Mouse (Mus musculus) myocyte (in vitro differentiated cells): Measurements from ENCODE around the gene Creb5.

ENCODE experiments used
- E2F4 ChIP-seq: IDR thresholded peaks from one replicate; pipeline ENCODE4 v1.6.1; 2011; ENCODE audit warnings: mild to moderate bottlenecking, control low read depth, moderate library complexity; ENCODE audit not compliant: insufficient read depth
- MAX ChIP-seq: IDR thresholded peaks from one replicate; pipeline ENCODE4 v1.6.1; 2011; ENCODE audit warnings: low read depth, mild to moderate bottlenecking, control low read depth
- MYOD1 ChIP-seq, 3 experiments: IDR thresholded peaks; one replicate each; pipeline ENCODE4 v1.6.1; 2011; ENCODE audit warnings: control low read depth in 2 of 3, low read depth in 2 of 3, mild to moderate bottlenecking in 2 of 3, moderate library complexity in 1 of 3; ENCODE audit not compliant: insufficient read length in 2 of 3, control insufficient read depth in 1 of 3
- MYOG ChIP-seq, 3 experiments: IDR thresholded peaks; one replicate each; pipeline ENCODE4 v1.6.1; 2011; ENCODE audit warnings: control low read depth in 2 of 3, low read depth in 2 of 3, mild to moderate bottlenecking in 2 of 3; ENCODE audit not compliant: insufficient read length in 2 of 3, control insufficient read depth in 1 of 3, insufficient read depth in 1 of 3
- POLR2A ChIP-seq: IDR thresholded peaks from one replicate; pipeline ENCODE4 v1.6.1; 2011; ENCODE audit warnings: low read depth, mild to moderate bottlenecking, control low read depth, moderate library complexity; ENCODE audit not compliant: insufficient read length
- POLR2AphosphoS2 ChIP-seq: IDR thresholded peaks from one replicate; pipeline ENCODE4 v1.6.1; 2011; ENCODE audit warnings: low read depth, control low read depth; ENCODE audit not compliant: insufficient read length
- TCF12 ChIP-seq: IDR thresholded peaks from one replicate; pipeline ENCODE4 v1.6.1; 2011; ENCODE audit warnings: mild to moderate bottlenecking, control low read depth; ENCODE audit not compliant: poor library complexity, insufficient read depth, severe bottlenecking
- USF1 ChIP-seq: IDR thresholded peaks from one replicate; pipeline ENCODE4 v1.6.1; 2011; ENCODE audit warnings: low read depth, mild to moderate bottlenecking, control low read depth, moderate library complexity

DNA sequence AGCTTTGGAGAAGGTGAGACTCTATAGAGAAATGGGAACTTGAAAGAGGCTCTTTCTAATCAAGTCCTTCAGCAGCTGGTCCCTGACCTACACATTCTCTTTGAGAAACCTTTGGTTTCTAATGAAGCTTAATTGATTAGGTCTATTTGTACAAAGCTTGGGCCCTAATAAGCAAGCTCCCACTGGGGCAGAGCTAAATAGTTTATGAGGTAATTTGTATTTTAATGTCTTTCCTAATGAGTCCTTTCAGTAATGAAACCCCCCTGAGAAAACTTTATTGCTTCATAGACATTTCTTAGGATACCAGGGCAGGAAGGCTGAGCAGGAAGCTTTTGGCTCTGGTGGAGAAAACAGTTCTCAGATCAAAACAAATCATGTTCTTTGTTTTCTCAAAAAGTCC lies 341.6 kb downstream of the Creb5 start:
- no peak for TF ChIP-seq POLR2AphosphoS2
- TF ChIP-seq MYOD1 (IDR thresholded peaks at IDR 0.05; ENCODE audit: control insufficient read depth in 1 of 3, insufficient read length in 2 of 3, low read depth in 2 of 3), result no peak
- TF ChIP-seq POLR2A, result no peak
- no peak for TF ChIP-seq MYOG (IDR thresholded peaks at IDR 0.05; ENCODE audit: control insufficient read depth in 1 of 3, insufficient read depth in 1 of 3, insufficient read length in 2 of 3, low read depth in 2 of 3)
- no peak for TF ChIP-seq TCF12
- TF ChIP-seq E2F4, result no peak
- no peak for TF ChIP-seq MAX
- no peak for TF ChIP-seq USF1
